Mouse (Mus musculus): ENCODE measurements around the gene Kdm5c.

Gene Kdm5c

GRCm38 (mm10) chrX:152306224-152306623, 73.4 kb downstream of the Kdm5c start:
- no peak for DNase-seq

GRCm38 (mm10) chrX:152307371-152307770, 74.6 kb downstream of the Kdm5c start:
- no peak for DNase-seq

GRCm38 (mm10) chrX:152307942-152308341, 75.1 kb downstream of the Kdm5c start:
- peak; percentile 37 for DNase-seq

GRCm38 (mm10) chrX:152320535-152320934, 87.7 kb downstream of the Kdm5c start:
- no peak for DNase-seq

- DNase-seq, result no peak
Measured at GRCm38 (mm10) chrX:152322776-152323175, 90.0 kb downstream of the Kdm5c start.

- DNase-seq, result peak; percentile 27
Measured at GRCm38 (mm10) chrX:152323584-152323983, 90.8 kb downstream of the Kdm5c start.

Measured in thymus, postnatal 14 days (tissue).